In the genomic region with DNA sequence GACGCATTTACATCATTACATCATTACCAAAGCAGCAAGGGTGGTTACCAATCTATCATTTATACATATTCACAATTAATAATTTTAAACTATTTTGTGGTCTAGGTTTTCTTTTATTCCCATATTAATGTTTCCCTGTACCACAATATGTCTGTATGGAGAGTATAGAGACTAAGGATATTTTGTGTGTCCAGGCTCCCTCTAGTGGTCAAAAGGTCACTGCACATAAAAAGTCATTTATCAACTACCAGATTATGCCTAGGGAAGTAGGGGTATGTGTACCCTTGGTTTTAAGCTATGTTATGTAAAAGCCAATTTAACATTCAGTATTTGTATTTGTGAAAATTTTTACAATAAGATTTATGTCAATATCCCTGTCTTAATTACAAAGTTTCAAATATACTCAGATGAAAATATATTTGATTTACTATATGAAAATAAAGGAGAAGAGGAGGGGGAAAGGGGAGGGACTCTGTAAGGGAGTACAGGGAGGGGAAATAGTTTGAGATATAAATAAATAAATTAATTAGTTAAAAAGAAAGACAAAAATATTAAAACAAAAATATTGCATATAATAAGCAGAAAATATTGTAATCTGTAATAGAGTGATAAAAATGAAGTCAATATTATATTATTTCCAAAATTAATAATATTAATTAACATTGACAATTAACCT, we compare ENCODE assay signal across 10 mouse cellular contexts. TPM values are rescaled to one million over a fixed set of nuclear protein-coding genes. Genes with fewer than 3 reads are reported as not detected.
A peak's percentile ranks its signal among the peaks of the same experiment; 100 is the strongest.
DNase-seq lines count a peak whose midpoint lies in the region; ATAC-seq lines count a peak whose summit lies in the region.
"Had no signal": no experiment of that assay in that cellular context is flagged by ENCODE, and none has a peak within 500 bp of the region (broad histone marks: within the 10 kb centered on the region; RNA-seq: fewer than 3 reads in every experiment).

No protein-coding gene starts in this region.

- no peaks in the 10 kb centered on the region for H3K27me3 ChIP-seq in liver, embryonic 12.5 days (replicated peaks)
- H3K27me3 ChIP-seq in forebrain, embryonic 13.5 days, result no peaks in the 10 kb centered on the region
- H3K27me3 ChIP-seq: liver, embryonic 15.5 days had no signal

- 76% methylated on average over 1 of the region's 1 CpGs for WGBS in liver, embryonic 12.5 days (ENCODE audit: insufficient replicate concordance)
- 96% methylated on average over 1 of the region's 1 CpGs for WGBS in forebrain, embryonic 13.5 days

- H3K4me3 ChIP-seq in liver, embryonic 12.5 days, result no peak overlapping the region
- H3K4me3 ChIP-seq in forebrain, embryonic 13.5 days, result no peak overlapping the region
- H3K4me3 ChIP-seq: liver, embryonic 15.5 days had no signal

- no peaks in the 10 kb centered on the region for H3K36me3 ChIP-seq in liver, embryonic 12.5 days
- H3K36me3 ChIP-seq in forebrain, embryonic 13.5 days (ENCODE audit: poor library complexity, severe bottlenecking), result no peaks in the 10 kb centered on the region
- H3K36me3 ChIP-seq: liver, embryonic 15.5 days had no signal

- H3K4me2 ChIP-seq in liver, embryonic 12.5 days, result no peak overlapping the region
- no peak overlapping the region for H3K4me2 ChIP-seq in forebrain, embryonic 13.5 days
- H3K4me2 ChIP-seq: liver, embryonic 15.5 days had no signal

- no peak for ATAC-seq in liver, embryonic 12.5 days
- ATAC-seq in forebrain, embryonic 13.5 days, result peak; percentile 95

- no peak overlapping the region for H3K27ac ChIP-seq in liver, embryonic 12.5 days
- H3K27ac ChIP-seq in forebrain, embryonic 13.5 days, result no peak overlapping the region
- H3K27ac ChIP-seq: liver, embryonic 15.5 days had no signal

- H3K4me1 ChIP-seq in liver, embryonic 12.5 days, result no peaks in the 10 kb centered on the region
- no peaks in the 10 kb centered on the region for H3K4me1 ChIP-seq in forebrain, embryonic 13.5 days
- H3K4me1 ChIP-seq: liver, embryonic 15.5 days had no signal

- H3K9me3 ChIP-seq in liver, embryonic 12.5 days (replicated peaks), result no peaks in the 10 kb centered on the region
- H3K9me3 ChIP-seq in forebrain, embryonic 13.5 days (replicated peaks), result no peaks in the 10 kb centered on the region
- H3K9me3 ChIP-seq: liver, embryonic 15.5 days had no signal

- DNase-seq in liver, result peak; percentile 2
- peak; percentile 63 for DNase-seq in adipocyte (ENCODE audit: low spot score)
- peak; percentile 18 to 21 for DNase-seq in kidney, postnatal 36 days
- DNase-seq in naive thymus-derived CD4-positive, alpha-beta T cell, adult 2 months (ENCODE audit: low read depth), result peak; percentile 5
- DNase-seq in spleen, adult 12 weeks (ENCODE audit: low spot score), result no peak
- DNase-seq in urinary bladder, postnatal 4 days (ENCODE audit: low spot score in 2 of 2), result no peak

- no peak overlapping the region for H3K9ac ChIP-seq in liver, embryonic 12.5 days
- H3K9ac ChIP-seq in forebrain, embryonic 13.5 days, result no peak overlapping the region
- H3K9ac ChIP-seq: liver, embryonic 15.5 days had no signal

RNA-seq across cellular contexts. Expression of a gene that starts 47.1 kb away (rescaled TPM):
- polyA plus RNA-seq in liver, embryonic 12.5 days (2016; fragmentation: Nextera tagmentation; extraction: Ambion mirVana), result not detected in 2 replicates
- polyA plus RNA-seq in forebrain, embryonic 13.5 days (2015; fragmentation: Nextera tagmentation; extraction: Ambion mirVana), result not detected in 2 replicates
- polyA plus RNA-seq: cortical plate, adult 2 months; liver, embryonic 15.5 days had no signal

Comparison
In these comparisons a context has a peak if more than half of its experiments do, and no peak if none do; other contexts are left out.
1. DNase-seq: peak in liver (single experiment), adipocyte (single experiment), kidney, postnatal 36 days (2 of 2) and naive thymus-derived CD4-positive, alpha-beta T cell, adult 2 months (single experiment); none in spleen, adult 12 weeks (single experiment) and urinary bladder, postnatal 4 days (0 of 2).